ENCODE assay signal across 9 mouse cellular contexts in the genomic region with DNA sequence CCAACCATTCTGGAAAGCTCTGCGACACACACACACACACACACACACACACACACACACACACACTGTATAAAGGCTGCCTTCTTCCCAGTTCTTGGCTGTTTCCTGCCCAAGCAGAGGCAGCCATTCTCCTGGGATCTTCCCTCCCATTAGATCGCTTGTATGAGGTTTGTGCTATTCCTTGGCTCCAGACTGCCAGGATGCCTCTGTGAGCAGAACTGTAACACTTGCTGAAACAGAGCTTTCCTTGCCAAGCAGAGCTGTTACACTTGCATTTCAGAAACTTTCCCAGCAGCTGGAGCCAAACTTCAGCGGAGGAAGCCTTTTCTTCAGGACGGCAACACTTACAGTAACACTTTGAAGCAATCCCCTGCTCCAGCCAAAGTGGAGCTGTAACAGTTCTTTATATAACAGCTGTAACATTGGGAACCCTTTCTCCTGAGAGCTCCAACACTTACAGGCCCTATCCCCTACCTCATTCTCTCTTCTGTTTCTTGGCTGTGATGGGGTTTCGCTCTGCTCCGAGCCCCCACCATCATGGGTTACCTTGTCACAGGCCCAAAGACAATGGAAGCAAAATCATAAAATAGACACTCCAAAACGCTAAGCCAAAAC.
DNase-seq lines count a peak whose midpoint lies in the region.
"Had no signal": no experiment of that assay in that cellular context is flagged by ENCODE, and none has a peak within 500 bp of the region (broad histone marks: within the 10 kb centered on the region; RNA-seq: fewer than 3 reads in every experiment).

No protein-coding gene starts in this region.

- intact Hi-C loops in left cerebral cortex, postnatal 14 days (cut with DNase I), result no loop called here

- peak; percentile 46 for DNase-seq in adrenal gland, postnatal 10 days
- no peak for DNase-seq in adrenal gland, postnatal 4 days (ENCODE audit: low spot score in 2 of 2)
- peak; percentile 3 for DNase-seq in retina, postnatal 1 day
- DNase-seq in retina, embryonic 14.5 days (ENCODE audit: low spot score), result no peak
- peak; percentile 49 to 80 for DNase-seq in left cerebral cortex, postnatal 14 days (ENCODE audit: low spot score in 2 of 2)
- peak; percentile 55 for DNase-seq in telencephalon, adult 2 months (ENCODE audit: low read depth, low spot score)
- DNase-seq in cerebellum, adult 18-20 months, result no peak
- DNase-seq in c-Kit-positive CD71-positive TER-119-positive erythroid progenitor cells, embryonic 14.5 days (ENCODE audit: low spot score), result no peak
- DNase-seq: liver, embryonic 13.5 days had no signal

Comparison
In these comparisons a context has a peak if more than half of its experiments do, and no peak if none do; other contexts are left out.
1. DNase-seq: peak in adrenal gland, postnatal 10 days (single experiment), retina, postnatal 1 day (single experiment), left cerebral cortex, postnatal 14 days (2 of 2) and telencephalon, adult 2 months (single experiment); none in adrenal gland, postnatal 4 days (0 of 2), retina, embryonic 14.5 days (single experiment), cerebellum, adult 18-20 months (0 of 2) and c-Kit-positive CD71-positive TER-119-positive erythroid progenitor cells, embryonic 14.5 days (single experiment).